Mouse (Mus musculus): ENCODE measurements around the gene Srd5a2. TPM values are rescaled to one million over a fixed set of nuclear protein-coding genes. Genes with fewer than 3 reads are reported as not detected.

The Srd5a2 gene
- polyA plus RNA-seq, 1 experiment from 2014 or later = not detected

DNA sequence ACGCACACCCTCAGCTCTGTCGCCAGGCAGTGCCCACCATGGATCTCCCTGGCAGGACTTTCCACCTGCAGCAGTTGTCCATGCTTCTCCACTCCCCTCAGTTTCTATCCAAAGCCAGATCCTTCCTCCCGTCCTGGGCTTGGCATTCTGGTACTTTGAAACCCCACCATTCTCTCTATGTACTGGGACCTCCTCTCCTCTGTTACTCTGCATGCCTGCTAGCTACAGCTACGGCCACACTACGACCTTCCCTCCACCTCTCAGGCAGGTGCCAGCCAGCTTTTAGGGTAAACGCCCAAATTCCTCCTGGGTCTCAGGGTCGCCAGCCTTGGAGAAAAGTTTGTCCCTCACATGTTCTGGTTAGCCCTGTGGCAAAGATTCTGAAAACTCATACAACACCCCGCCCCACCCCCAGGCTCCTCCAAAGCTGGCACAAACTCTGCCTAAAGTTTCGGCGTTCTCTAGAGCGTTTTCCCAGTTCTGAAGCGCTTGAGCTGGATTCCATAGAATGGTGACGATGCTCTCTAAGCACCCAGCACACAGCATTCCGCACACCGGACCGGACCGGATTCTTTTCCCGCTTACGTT lies 607 bp upstream of the Srd5a2 start:
- no peak for ATAC-seq (ENCODE audit: low read depth)
- no peak overlapping the region for H3K27ac ChIP-seq (ENCODE audit: low read length)
- no peak overlapping the region for H3K9ac ChIP-seq (ENCODE audit: low read length)
- no peaks in the 10 kb centered on the region for H3K4me1 ChIP-seq (replicated peaks; ENCODE audit: control insufficient read depth, insufficient read depth, low read length)
- H3K36me3 ChIP-seq (ENCODE audit: control insufficient read depth, insufficient read depth, low read length) = no peaks in the 10 kb centered on the region
- H3K4me2 ChIP-seq (ENCODE audit: low read depth, low read length) = no peak overlapping the region
- H3K4me3 ChIP-seq (ENCODE audit: low read length) = no peak overlapping the region
- H3K27me3 ChIP-seq (ENCODE audit: control insufficient read depth, insufficient read depth, low read depth, low read length) = peaks cover 33% of the 10 kb centered on the region
- 2% methylated on average over 19 of the region's 19 CpGs for WGBS
- no peaks in the 10 kb centered on the region for H3K9me3 ChIP-seq (ENCODE audit: control insufficient read depth, low read length)

DNA sequence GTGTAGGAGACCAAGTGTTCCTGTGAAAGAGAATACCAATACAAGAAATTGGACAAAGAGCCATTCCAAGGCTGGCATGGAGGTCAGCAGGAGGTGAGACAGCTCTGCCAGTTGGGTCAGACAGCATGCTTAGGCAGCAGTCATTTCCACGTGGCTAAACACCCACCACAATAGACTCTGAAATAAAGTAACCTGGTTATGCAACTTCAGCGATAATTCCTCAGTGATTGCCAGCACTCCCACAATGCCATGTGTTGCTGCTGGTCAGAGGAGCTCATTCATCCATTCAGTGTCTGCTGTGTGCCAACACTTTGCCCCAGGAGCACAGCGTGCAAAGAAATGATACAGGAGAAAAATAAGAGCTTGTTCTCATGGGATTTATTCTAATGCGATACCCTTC lies 4.0 kb downstream of the Srd5a2 start:
- H3K27me3 ChIP-seq (ENCODE audit: control insufficient read depth, insufficient read depth, low read depth, low read length) = peaks cover 25% of the 10 kb centered on the region
- 73% methylated on average over 4 of the region's 4 CpGs for WGBS

DNA sequence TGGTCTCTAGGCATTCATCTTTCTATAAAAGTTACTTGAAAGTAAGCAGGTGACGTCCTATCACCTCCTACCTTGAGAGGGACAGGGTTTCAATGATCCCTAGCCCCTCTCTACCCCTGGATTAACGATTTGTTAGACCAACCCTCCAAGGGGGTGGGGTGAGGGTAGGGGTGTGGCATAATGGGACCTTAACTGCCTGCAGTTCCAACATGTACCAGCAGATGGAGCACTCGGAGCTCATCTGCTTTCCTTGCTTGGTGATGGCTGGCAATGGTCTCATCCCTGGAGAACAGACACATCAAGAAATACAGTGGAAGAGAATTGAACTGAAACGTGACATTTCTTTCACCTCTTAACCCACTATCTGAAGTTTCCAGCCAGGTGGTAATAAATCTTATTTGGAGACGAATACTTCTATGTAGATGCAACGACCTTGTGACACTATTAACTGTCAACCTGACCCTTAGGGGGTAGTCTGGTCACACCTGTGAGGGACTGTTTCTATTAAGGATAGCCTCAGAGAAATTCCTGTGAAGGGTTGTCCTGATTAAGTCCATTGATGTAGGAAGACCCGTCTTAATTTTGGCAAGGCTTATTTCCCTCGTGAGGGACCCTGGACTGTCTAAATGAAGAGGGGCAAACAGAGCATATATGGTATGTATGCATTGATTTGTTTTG lies 27.1 kb downstream of the Srd5a2 start:
- Histone ChIP-seq H3K27ac (ENCODE audit: low read length) (no peak overlapping the region), H3K4me1 (replicated peaks; ENCODE audit: control insufficient read depth, insufficient read depth, low read length) (no peaks in the 10 kb centered on the region), H3K4me2 (ENCODE audit: low read depth, low read length) (peak overlapping the region; percentile 35; the same call in 1 of the 2 replicates), H3K4me3 (ENCODE audit: low read length) (no peak overlapping the region), H3K9ac (ENCODE audit: low read length) (no peak overlapping the region), H3K36me3 (ENCODE audit: control insufficient read depth, insufficient read depth, low read length) (no peaks in the 10 kb centered on the region), H3K27me3 (ENCODE audit: control insufficient read depth, insufficient read depth, low read depth, low read length) (no peaks in the 10 kb centered on the region), H3K9me3 (ENCODE audit: control insufficient read depth, low read length) (no peaks in the 10 kb centered on the region)
- 33% methylated on average over 8 of the region's 8 CpGs for WGBS
- ATAC-seq (ENCODE audit: low read depth) = peak; percentile 82

More for the DNA sequence above, 4.0 kb downstream of the Srd5a2 start:
- Histone ChIP-seq H3K36me3 (ENCODE audit: control insufficient read depth, insufficient read depth, low read length) (no peaks in the 10 kb centered on the region), H3K4me2 (ENCODE audit: low read depth, low read length) (no peak overlapping the region), H3K4me1 (replicated peaks; ENCODE audit: control insufficient read depth, insufficient read depth, low read length) (no peaks in the 10 kb centered on the region), H3K9ac (ENCODE audit: low read length) (no peak overlapping the region), H3K9me3 (ENCODE audit: control insufficient read depth, low read length) (no peaks in the 10 kb centered on the region), H3K27ac (ENCODE audit: low read length) (no peak overlapping the region), H3K4me3 (ENCODE audit: low read length) (no peak overlapping the region)
- ATAC-seq (ENCODE audit: low read depth) = no peak

DNA sequence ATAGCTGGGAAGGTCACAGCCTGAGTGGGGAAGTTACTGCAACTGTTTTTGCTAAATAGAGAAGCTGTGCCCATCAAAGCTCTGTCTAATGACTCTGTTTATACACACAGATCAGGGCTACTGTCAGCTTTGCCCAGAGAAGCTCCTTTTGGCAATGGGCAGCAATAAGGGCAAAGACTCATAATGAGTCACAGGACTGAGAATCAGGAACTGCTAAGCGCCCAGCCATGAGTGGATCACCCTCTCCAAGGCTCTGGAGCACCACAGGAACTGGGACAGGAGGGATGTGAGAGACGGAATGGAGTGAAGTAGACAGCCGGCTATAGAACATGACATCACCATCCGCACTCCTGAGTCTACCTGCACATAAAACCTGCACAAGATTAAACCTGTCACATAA lies 29.4 kb downstream of the Srd5a2 start:
- Histone ChIP-seq H3K4me2 (ENCODE audit: low read depth, low read length) (no peak overlapping the region), H3K4me1 (replicated peaks; ENCODE audit: control insufficient read depth, insufficient read depth, low read length) (no peaks in the 10 kb centered on the region), H3K27ac (ENCODE audit: low read length) (no peak overlapping the region), H3K36me3 (ENCODE audit: control insufficient read depth, insufficient read depth, low read length) (no peaks in the 10 kb centered on the region), H3K9me3 (ENCODE audit: control insufficient read depth, low read length) (no peaks in the 10 kb centered on the region), H3K4me3 (ENCODE audit: low read length) (no peak overlapping the region), H3K9ac (ENCODE audit: low read length) (no peak overlapping the region), H3K27me3 (ENCODE audit: control insufficient read depth, insufficient read depth, low read depth, low read length) (no peaks in the 10 kb centered on the region)
- ATAC-seq (ENCODE audit: low read depth) = no peak
- 73% methylated on average over 4 of the region's 4 CpGs for WGBS

DNA sequence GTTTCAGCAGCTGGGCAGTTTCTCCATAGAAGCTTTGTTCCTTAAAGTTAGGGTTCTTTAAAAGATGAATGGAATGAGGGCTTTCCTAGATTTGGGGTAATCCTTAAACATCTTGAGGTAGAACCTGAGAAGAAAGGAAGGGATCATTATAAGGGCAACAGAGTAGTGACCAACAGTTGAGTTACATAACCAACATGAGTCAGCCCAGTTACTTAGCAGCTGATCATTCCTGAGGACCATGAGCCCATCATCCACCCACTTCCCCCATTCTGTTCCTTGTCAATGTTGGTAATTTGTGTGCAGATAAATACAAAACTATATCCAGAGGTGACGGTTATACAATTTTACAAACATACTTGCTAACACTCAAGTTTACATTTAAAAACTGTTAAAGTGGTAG lies 30.1 kb downstream of the Srd5a2 start:
- Histone ChIP-seq H3K4me2 (ENCODE audit: low read depth, low read length) (no peak overlapping the region), H3K27ac (ENCODE audit: low read length) (no peak overlapping the region), H3K4me1 (replicated peaks; ENCODE audit: control insufficient read depth, insufficient read depth, low read length) (no peaks in the 10 kb centered on the region), H3K9me3 (ENCODE audit: control insufficient read depth, low read length) (no peaks in the 10 kb centered on the region), H3K36me3 (ENCODE audit: control insufficient read depth, insufficient read depth, low read length) (no peaks in the 10 kb centered on the region), H3K9ac (ENCODE audit: low read length) (no peak overlapping the region), H3K27me3 (ENCODE audit: control insufficient read depth, insufficient read depth, low read depth, low read length) (no peaks in the 10 kb centered on the region), H3K4me3 (ENCODE audit: low read length) (no peak overlapping the region)
- no peak for ATAC-seq (ENCODE audit: low read depth)
- 89% methylated on average over 1 of the region's 1 CpGs for WGBS

DNA sequence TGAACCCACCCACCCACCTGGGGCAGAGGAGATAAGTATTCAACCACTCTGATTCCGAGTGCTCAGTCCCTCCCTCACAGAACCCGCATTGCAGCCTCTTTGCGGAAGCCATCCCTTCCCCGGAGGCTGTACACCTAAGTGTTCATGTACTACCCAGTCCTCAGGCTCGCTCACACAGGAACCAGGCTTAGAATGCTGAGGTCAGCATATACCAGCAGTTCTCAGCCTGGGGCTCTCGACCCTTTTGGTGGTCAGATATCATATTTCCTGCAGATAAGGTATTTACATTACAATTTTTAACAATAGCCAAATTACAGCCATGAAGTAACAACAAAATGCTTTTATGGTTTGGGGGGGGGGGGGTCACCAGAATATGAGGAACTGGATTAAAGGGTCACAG lies 32.6 kb downstream of the Srd5a2 start:
- no peaks in the 10 kb centered on the region for H3K36me3 ChIP-seq (ENCODE audit: control insufficient read depth, insufficient read depth, low read length)
- no peak overlapping the region for H3K4me3 ChIP-seq (ENCODE audit: low read length)
- H3K4me1 ChIP-seq (replicated peaks; ENCODE audit: control insufficient read depth, insufficient read depth, low read length) = no peaks in the 10 kb centered on the region
- no peaks in the 10 kb centered on the region for H3K9me3 ChIP-seq (ENCODE audit: control insufficient read depth, low read length)
- ATAC-seq (ENCODE audit: low read depth) = no peak
- H3K27me3 ChIP-seq (ENCODE audit: control insufficient read depth, insufficient read depth, low read depth, low read length) = no peaks in the 10 kb centered on the region
- no peak overlapping the region for H3K27ac ChIP-seq (ENCODE audit: low read length)
- no peak overlapping the region for H3K9ac ChIP-seq (ENCODE audit: low read length)
- H3K4me2 ChIP-seq (ENCODE audit: low read depth, low read length) = no peak overlapping the region
- WGBS = 65% methylated on average over 6 of the region's 6 CpGs

DNA sequence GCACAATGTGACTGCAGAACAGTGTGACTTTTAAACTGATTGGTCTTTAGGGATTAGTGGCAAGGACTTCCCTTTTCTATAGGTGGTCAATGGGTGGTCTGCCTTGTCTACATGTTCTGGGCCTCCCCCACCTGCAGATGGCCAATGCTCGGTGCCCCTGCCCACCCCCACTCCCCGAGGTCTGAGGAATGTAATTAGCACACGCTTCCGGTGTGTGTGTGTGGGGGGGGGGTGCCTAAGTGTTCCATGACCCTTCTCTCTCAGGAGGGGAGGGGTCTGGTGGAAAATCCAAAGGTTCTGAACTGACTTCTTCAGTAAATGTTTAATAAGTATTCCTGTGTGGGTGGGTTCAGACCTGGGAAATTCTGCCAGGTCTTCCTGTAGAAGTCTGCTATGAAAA lies 39.0 kb downstream of the Srd5a2 start:
- Histone ChIP-seq H3K4me1 (replicated peaks; ENCODE audit: control insufficient read depth, insufficient read depth, low read length) (no peaks in the 10 kb centered on the region), H3K4me3 (ENCODE audit: low read length) (no peak overlapping the region), H3K27ac (ENCODE audit: low read length) (no peak overlapping the region), H3K27me3 (ENCODE audit: control insufficient read depth, insufficient read depth, low read depth, low read length) (no peaks in the 10 kb centered on the region), H3K9me3 (ENCODE audit: control insufficient read depth, low read length) (no peaks in the 10 kb centered on the region), H3K9ac (ENCODE audit: low read length) (no peak overlapping the region), H3K36me3 (ENCODE audit: control insufficient read depth, insufficient read depth, low read length) (no peaks in the 10 kb centered on the region), H3K4me2 (ENCODE audit: low read depth, low read length) (no peak overlapping the region)
- WGBS = 52% methylated on average over 4 of the region's 4 CpGs
- ATAC-seq (ENCODE audit: low read depth) = no peak

DNA sequence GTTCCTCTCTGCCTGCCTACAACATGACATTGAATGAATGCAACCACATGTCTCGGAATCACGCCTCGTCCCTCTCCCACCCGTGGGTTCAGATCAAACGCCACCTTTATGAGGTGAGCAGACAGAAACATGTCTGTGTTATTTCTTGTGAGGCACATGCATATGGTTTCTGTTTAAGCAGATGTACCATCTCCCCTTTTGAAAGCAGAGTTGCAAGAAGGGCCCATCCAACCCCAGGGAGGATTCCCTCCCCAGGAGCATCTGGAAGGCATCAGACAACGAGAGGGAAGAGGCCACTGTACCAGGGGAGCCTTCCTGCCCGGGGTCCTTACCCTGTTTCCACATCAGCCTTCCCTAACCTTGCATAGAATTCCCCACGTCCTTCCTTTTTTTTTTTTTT lies 40.7 kb downstream of the Srd5a2 start:
- Histone ChIP-seq H3K4me2 (ENCODE audit: low read depth, low read length) (no peak overlapping the region), H3K9ac (ENCODE audit: low read length) (no peak overlapping the region), H3K27me3 (ENCODE audit: control insufficient read depth, insufficient read depth, low read depth, low read length) (no peaks in the 10 kb centered on the region), H3K36me3 (ENCODE audit: control insufficient read depth, insufficient read depth, low read length) (no peaks in the 10 kb centered on the region), H3K9me3 (ENCODE audit: control insufficient read depth, low read length) (no peaks in the 10 kb centered on the region), H3K27ac (ENCODE audit: low read length) (no peak overlapping the region), H3K4me1 (replicated peaks; ENCODE audit: control insufficient read depth, insufficient read depth, low read length) (no peaks in the 10 kb centered on the region), H3K4me3 (ENCODE audit: low read length) (no peak overlapping the region)
- 58% methylated on average over 8 of the region's 8 CpGs for whole genome bisulfite sequencing
- ATAC-seq (ENCODE audit: low read depth) = no peak

DNA sequence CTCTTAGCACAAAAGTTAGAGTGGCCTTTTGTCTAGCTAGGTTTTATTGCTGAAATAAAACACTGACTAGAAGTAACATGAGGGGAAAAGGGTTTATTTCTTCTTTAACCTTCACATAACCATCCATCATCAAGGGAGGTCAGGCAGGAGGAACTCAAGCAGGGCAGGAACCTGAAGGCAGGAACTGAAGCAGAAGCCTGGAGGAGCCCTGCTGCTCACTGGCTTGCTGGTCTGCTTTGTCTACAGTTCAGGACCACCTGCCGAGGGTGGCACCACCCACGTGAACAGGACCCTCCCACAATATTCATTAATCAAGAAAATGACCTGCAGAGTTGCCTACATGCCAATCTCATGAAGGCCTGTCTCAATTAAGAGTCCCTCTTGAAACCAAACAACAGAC lies 45.3 kb downstream of the Srd5a2 start:
- Histone ChIP-seq H3K9ac (ENCODE audit: low read length) (no peak overlapping the region), H3K36me3 (ENCODE audit: control insufficient read depth, insufficient read depth, low read length) (no peaks in the 10 kb centered on the region), H3K4me2 (ENCODE audit: low read depth, low read length) (no peak overlapping the region), H3K27me3 (ENCODE audit: control insufficient read depth, insufficient read depth, low read depth, low read length) (no peaks in the 10 kb centered on the region), H3K4me3 (ENCODE audit: low read length) (no peak overlapping the region), H3K27ac (ENCODE audit: low read length) (no peak overlapping the region), H3K9me3 (ENCODE audit: control insufficient read depth, low read length) (no peaks in the 10 kb centered on the region), H3K4me1 (replicated peaks; ENCODE audit: control insufficient read depth, insufficient read depth, low read length) (no peaks in the 10 kb centered on the region)
- WGBS = 67% methylated on average over 2 of the region's 2 CpGs
- no peak for ATAC-seq (ENCODE audit: low read depth)

All from lung, embryonic 16.5 days (tissue).